Mouse (Mus musculus): ENCODE results near the gene Smg8.
A peak's percentile ranks its signal among the peaks of the same experiment; 100 is the strongest.
"Not testable (repeated sequence)": the region's sequence is repeated elsewhere in the genome, so short reads cannot be mapped to it uniquely, and the experiment has no call there.

Gene Smg8

GRCm38 (mm10) chr11:87086290-87086984 is at the start of gene Smg8:
Gene Smg8 (minus strand): TSS chr11:87086774.
- peak; percentile 77 to 83 for DNase-seq (ENCODE audit: low spot score in 2 of 2)

GRCm38 (mm10) chr11:87136233-87136632 is 49.7 kb upstream of the Smg8 start:
- DNase-seq (ENCODE audit: low spot score in 2 of 2): no peak

- DNase-seq (ENCODE audit: low spot score in 2 of 2): peak; percentile 74 to 86
Observed at GRCm38 (mm10) chr11:87126824-87127816, 40.5 kb upstream of the Smg8 start, which contains the start of gene Trim37. Gene Trim37 (plus strand): TSS chr11:87127077.

- DNase-seq (ENCODE audit: low spot score in 2 of 2): no peak
Observed at GRCm38 (mm10) chr11:87126281-87126823, 39.8 kb upstream of the Smg8 start.

GRCm38 (mm10) chr11:87125562-87125961 is 39.0 kb upstream of the Smg8 start:
- no peak for DNase-seq (ENCODE audit: low spot score in 2 of 2)

GRCm38 (mm10) chr11:87121864-87122263 is 35.3 kb upstream of the Smg8 start:
- DNase-seq (ENCODE audit: low spot score in 2 of 2): no peak

GRCm38 (mm10) chr11:87110172-87110909 is 23.8 kb upstream of the Smg8 start:
- no peak for DNase-seq (ENCODE audit: low spot score in 2 of 2)

- peak in 1 of 2 experiments; percentile 13 for DNase-seq (ENCODE audit: low spot score in 2 of 2)
Observed at GRCm38 (mm10) chr11:87109519-87110171, 23.1 kb upstream of the Smg8 start.

GRCm38 (mm10) chr11:87108755-87109518 is 22.4 kb upstream of the Smg8 start, which contains the start of gene Ska2:
Gene Ska2 (plus strand): TSS chr11:87109234.
- peak; percentile 95 to 98 for DNase-seq (ENCODE audit: low spot score in 2 of 2)

GRCm38 (mm10) chr11:87108409-87108754 is 21.8 kb upstream of the Smg8 start, which contains the start of gene Prr11:
Gene Prr11 (minus strand): TSS chr11:87108708.
- no peak for DNase-seq (ENCODE audit: low spot score in 2 of 2)

- no peak for DNase-seq (ENCODE audit: low spot score in 2 of 2)
Observed at GRCm38 (mm10) chr11:87087142-87087541, 568 bp upstream of the Smg8 start.

- DNase-seq (ENCODE audit: low spot score in 2 of 2): no peak
Observed at GRCm38 (mm10) chr11:87085461-87085860, 1.1 kb downstream of the Smg8 start.

- DNase-seq (ENCODE audit: low spot score in 2 of 2): no peak
Observed at GRCm38 (mm10) chr11:87083712-87084111, 2.9 kb downstream of the Smg8 start.

GRCm38 (mm10) chr11:87073866-87074440 is 12.6 kb downstream of the Smg8 start, which contains the start of gene Gdpd1:
Gene Gdpd1 (minus strand): TSS chr11:87074062.
- DNase-seq (ENCODE audit: low spot score in 2 of 2): peak; percentile 76 to 87

- DNase-seq (ENCODE audit: low spot score in 2 of 2): peak; percentile 60 to 67
Observed at GRCm38 (mm10) chr11:87073343-87073865, 13.2 kb downstream of the Smg8 start.

GRCm38 (mm10) chr11:87062087-87062486 is 24.5 kb downstream of the Smg8 start:
- DNase-seq (ENCODE audit: low spot score in 2 of 2): no peak

GRCm38 (mm10) chr11:87060410-87060809 is 26.2 kb downstream of the Smg8 start:
- DNase-seq (ENCODE audit: low spot score in 2 of 2): no peak

- DNase-seq (ENCODE audit: low spot score in 2 of 2): no peak
Observed at GRCm38 (mm10) chr11:87056286-87056685, 30.3 kb downstream of the Smg8 start.

- DNase-seq (ENCODE audit: low spot score in 2 of 2): not testable (repeated sequence)
Observed at GRCm38 (mm10) chr11:87048900-87049299, 37.7 kb downstream of the Smg8 start.
